Mouse (Mus musculus) B cell, adult 2 months (primary cell): ENCODE data around the gene Rack1.
"Not testable (repeated sequence)": the region's sequence is repeated elsewhere in the genome, so short reads cannot be mapped to it uniquely, and the experiment has no call there.

ENCODE experiments used
- DNase-seq, 2 experiments: peaks; one replicate each; pipeline ENCODE4 v3.0.0; 2022

Gene Rack1

GRCm38 (mm10) chr11:48842378-48842792 lies 42.3 kb downstream of the Rack1 start:
- peak; percentile 74 to 77 for DNase-seq

GRCm38 (mm10) chr11:48843202-48843601 lies 43.1 kb downstream of the Rack1 start:
- peak; percentile 75 to 79 for DNase-seq

- no peak for DNase-seq
Observed at GRCm38 (mm10) chr11:48844309-48844708, 44.2 kb downstream of the Rack1 start.

GRCm38 (mm10) chr11:48845244-48845815 lies 45.2 kb downstream of the Rack1 start:
- DNase-seq = no peak

- DNase-seq = not testable (repeated sequence)
Observed at GRCm38 (mm10) chr11:48846362-48846761, 46.2 kb downstream of the Rack1 start.

- DNase-seq = no peak
Observed at GRCm38 (mm10) chr11:48846881-48847280, 46.7 kb downstream of the Rack1 start.

GRCm38 (mm10) chr11:48850240-48850639 lies 50.1 kb downstream of the Rack1 start:
- DNase-seq = no peak

- DNase-seq = peak in 1 of 2 experiments; percentile 46
Observed at GRCm38 (mm10) chr11:48851270-48851995, 51.3 kb downstream of the Rack1 start.

GRCm38 (mm10) chr11:48852190-48852589 lies 52.1 kb downstream of the Rack1 start:
- DNase-seq = no peak

GRCm38 (mm10) chr11:48852624-48853473 lies 52.7 kb downstream of the Rack1 start:
- DNase-seq = no peak

- DNase-seq = peak; percentile 91
Observed at GRCm38 (mm10) chr11:48853474-48854180, 53.5 kb downstream of the Rack1 start.
